Mouse (Mus musculus) CH12.LX (cell line): ENCODE measurements around the gene Abr.

ENCODE experiments used
- CTCF ChIP-seq, 2 experiments: IDR thresholded peaks in 1 of 2; conservative IDR thresholded peaks in 1 of 2; 2 replicates each; pipeline ENCODE4 v1.5.1; 2011 to 2012; ENCODE audit warnings: low read depth in 2 of 2, low read length in 2 of 2, improper control_type of control experiment in 1 of 2, inconsistent platforms in 1 of 2, mild to moderate bottlenecking in 1 of 2, moderate library complexity in 1 of 2
- MAFK ChIP-seq: IDR thresholded peaks from 2 replicates; pipeline ENCODE4 v1.6.1; 2011; ENCODE audit warnings: low read length, improper control_type of control experiment; ENCODE audit not compliant: insufficient replicate concordance
- MYC ChIP-seq: IDR thresholded peaks from 2 replicates; pipeline ENCODE4 v1.6.1; 2011; ENCODE audit warnings: low read depth, mild to moderate bottlenecking, improper control_type of control experiment, low read length
- POLR2A ChIP-seq: IDR thresholded peaks from 2 replicates; pipeline ENCODE4 v1.6.1; 2011; ENCODE audit warnings: low read depth, mild to moderate bottlenecking, improper control_type of control experiment, low read length
- RAD21 ChIP-seq: IDR thresholded peaks from 2 replicates; pipeline ENCODE4 v1.6.1; 2011; ENCODE audit warnings: low read depth, mild to moderate bottlenecking, low read length, improper control_type of control experiment, moderate library complexity
- TBP ChIP-seq: conservative IDR thresholded peaks from 2 replicates; pipeline ENCODE4 v1.6.1; 2011; ENCODE audit warnings: low read depth, low read length, improper control_type of control experiment
- USF1 ChIP-seq: IDR thresholded peaks from 2 replicates; pipeline ENCODE4 v1.6.1; 2014; ENCODE audit warnings: low read depth, mild to moderate bottlenecking, inconsistent platforms, low read length, improper control_type of control experiment
- ZC3H11A ChIP-seq: IDR thresholded peaks from 2 replicates; pipeline ENCODE4 v1.6.1; 2012; ENCODE audit warnings: low read depth, mild to moderate bottlenecking, inconsistent platforms, low read length, improper control_type of control experiment

DNA sequence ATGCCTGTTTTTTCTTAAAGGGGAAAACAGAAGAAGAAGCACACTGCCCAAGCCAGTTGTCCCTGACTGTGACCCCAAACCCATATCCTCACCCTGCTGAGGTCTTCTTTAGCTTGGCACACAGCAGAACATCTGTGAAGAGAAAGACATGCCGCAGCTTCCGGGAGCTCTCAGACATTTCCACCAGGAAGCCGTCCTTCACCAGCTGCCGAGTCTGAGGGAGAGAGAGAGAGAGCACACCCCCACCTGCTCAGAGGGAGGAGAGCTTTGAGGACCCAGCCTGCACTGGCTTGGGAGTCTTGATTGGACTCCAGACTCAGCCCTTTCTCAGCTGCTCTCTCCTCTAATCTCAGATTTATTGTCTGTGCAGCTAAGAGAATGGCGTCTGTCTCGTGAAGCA is 160.9 kb downstream of the Abr start:
- TF ChIP-seq POLR2A (no peak), ZC3H11A (no peak), CTCF (conservative IDR thresholded peaks at IDR 0.05 in 1 of 2, IDR thresholded peaks at IDR 0.05 in 1 of 2; ENCODE audit: low read depth in 2 of 2, low read length in 2 of 2) (no peak), RAD21 (no peak), TBP (no peak), MYC (no peak), MAFK (no peak), USF1 (no peak)
